Mouse (Mus musculus): ENCODE measurements around the gene Lrmda.

DNA sequence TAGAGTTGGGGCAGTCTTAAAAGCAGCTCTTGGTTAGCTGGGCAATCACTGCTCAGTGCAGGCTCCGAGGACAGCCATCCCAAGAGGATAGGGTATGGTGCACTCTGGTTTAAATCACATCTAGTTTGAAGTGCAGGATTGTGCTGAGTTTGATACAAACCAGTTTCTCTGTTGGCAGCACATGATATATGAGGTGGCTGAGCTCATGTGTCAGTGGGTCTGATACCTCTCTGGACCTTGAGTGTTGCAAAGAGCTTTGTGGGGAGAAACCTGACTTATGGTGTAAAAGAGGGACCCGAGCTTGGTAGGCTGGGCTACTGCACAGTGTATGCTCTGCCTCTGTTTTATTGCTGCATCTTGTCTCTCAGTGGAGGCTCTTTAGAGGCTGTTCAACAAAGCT is 49.7 kb downstream of the Lrmda start:
- TF ChIP-seq CTCF (IDR thresholded peaks at IDR 0.05; ENCODE audit: borderline replicate concordance, control insufficient read depth, extremely low read depth, insufficient read depth, low read length, poor library complexity), result no peak
- TF ChIP-seq POLR2A (IDR thresholded peaks at IDR 0.05; ENCODE audit: control insufficient read depth, extremely low read depth, insufficient read depth, low read length, poor library complexity), result no peak
